Mouse (Mus musculus): Measurements from ENCODE around the gene Ppfia1.

The Ppfia1 gene

DNA sequence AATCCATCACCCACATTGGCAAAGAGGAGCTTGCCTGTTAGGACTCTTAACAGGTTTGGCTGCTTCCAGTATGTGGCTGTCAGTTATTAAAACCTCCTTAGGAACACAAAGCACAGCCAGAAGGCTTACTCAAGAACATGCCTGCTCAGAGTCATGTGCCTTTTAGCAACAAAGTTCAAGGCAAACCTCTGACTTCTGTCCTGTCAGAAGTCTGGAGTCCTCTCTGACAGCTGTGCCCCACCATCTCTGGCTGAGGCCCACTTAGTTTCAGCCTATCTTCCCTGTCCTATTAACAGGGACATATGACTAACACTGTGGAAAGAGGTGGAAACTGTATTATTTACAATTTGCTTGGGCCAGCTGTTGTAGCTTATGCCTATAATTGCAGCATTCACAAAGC is 73.2 kb downstream of the Ppfia1 start:
- no peak for DNase-seq

DNA sequence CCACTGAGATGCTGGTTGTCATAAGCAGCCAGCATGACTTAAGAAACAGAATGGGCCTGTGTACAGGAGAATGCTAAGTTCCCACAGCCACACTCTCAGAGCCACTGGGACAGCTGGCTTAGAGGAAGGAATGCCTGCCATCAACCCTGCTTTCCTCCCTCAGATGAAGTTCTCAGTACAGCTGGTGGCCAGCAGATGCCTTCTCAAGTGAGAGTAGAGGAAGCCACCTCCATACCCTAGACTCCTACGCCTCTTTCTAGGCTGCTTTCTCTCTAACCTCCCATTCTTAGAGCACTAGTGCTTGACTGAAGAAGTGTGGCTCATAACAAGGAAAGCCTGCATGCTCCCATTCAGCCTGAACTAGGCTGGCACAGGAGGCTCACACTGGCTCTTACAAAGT is 74.0 kb downstream of the Ppfia1 start:
- DNase-seq, result no peak

DNA sequence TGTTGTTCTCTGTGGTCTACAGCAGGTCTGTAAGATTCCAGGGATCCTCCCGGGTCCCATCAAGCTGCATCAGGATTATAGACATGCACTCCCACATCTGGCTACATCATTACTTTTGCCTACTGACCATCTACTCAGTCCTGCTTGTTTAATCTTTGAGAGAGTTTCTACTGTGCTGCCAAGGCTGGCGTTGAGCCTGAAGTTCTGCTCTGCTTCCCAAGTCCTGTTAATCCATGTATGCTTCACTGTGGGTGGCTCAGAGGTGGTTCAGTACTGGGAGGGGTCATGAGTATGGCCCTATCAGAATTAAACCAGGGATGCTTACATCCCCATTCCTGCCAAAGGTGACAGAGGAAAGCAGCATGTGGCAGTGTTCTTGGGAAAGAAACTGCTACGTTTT is 77.8 kb downstream of the Ppfia1 start:
- no peak for DNase-seq

DNA sequence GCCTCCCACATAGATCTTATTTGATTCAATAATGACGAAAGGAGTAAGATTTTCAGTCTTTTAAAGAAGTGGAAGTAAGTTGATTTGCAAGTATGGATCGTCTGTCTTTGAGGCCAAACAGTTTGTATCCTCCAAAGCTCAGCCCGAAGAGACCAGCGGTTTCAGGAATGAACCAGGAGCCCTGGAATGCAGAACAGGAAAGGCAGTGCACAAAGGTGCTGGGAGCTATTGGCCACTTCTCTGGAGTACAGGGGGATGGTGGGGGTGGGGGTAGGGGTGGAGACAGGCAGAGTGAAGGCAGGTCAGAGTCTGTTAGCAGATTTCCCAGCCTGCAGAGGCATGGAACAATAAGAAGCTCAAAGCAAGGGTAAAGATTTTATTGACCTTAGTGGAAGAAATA is 80.0 kb downstream of the Ppfia1 start:
- no peak for DNase-seq

DNA sequence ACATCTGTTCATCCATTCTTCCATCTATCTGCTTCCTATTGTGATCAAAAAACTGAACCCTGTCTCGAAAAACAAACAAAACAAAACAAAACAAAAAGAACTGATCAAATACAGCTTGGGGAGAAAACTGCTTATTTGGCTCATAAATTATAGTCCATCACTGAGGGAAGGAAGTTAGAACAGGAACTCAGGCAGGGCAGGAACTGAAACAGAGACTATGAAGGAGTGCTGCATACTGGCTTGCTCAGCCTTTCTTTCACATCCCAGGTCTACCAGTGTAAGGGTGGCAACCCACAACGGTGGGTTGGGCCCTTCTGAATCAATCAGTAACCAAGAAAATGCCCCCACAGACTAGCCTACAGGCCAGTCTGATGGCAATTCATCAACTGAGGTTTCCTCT is 82.4 kb downstream of the Ppfia1 start:
- no peak for DNase-seq

DNA sequence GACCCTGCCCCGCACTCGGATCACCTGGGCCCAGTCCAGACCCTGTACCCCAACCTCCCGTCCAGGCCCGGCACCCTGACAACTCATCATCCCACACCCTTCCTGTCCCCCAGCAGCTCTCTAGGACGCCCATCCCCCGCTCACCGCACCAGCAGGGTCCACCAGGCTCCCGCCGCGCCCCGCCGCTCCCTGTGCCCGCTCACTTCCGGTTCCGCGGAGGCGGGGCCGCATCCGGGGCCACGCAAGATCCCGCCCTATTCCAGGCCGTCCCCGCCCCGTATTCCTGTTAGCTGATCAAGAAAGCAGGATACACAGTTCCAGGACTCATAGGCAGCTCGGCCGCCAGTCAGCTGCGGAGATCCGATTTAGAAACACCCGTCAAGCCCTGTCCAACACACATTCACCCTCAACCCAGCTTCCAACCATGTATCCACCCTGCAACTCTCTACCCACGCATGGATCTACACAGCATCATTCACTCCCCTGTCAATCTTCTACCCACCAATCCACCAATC is 82.9 kb downstream of the Ppfia1 start, which contains the start of gene Cttn:
Cttn (minus strand) TSS at position 465 of the 515 bp plus-strand sequence.
- DNase-seq, result peak; percentile 82

DNA sequence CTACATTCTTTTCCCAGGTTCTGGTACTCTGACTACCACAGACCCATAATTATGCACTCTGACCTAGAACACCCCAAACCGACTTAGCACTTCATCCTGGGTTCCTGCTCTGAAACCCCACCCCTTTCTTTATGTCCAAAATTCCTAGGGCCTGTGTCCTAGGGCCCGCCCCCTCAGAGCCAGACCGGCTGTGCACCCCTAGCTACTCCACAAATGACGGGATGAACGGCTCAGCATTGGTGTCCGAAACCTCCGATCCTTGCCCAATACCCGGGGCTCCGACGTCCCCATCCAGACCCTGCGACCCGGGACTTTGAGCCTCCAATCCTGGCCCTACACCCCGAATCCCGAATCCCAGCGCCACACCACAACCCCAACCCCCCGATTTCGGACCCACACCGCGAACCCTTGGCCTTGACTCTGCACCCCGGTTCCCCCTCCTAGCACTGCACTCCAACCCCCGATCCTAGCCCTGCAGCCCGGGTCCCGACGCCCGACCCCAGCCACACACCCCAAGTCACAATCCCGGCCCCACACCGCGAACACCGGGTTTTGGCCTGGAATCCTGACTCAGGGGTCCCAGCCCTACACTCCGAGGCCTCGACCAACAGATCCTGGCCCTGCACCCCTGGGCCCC is 83.5 kb downstream of the Ppfia1 start:
- DNase-seq, result no peak

DNA sequence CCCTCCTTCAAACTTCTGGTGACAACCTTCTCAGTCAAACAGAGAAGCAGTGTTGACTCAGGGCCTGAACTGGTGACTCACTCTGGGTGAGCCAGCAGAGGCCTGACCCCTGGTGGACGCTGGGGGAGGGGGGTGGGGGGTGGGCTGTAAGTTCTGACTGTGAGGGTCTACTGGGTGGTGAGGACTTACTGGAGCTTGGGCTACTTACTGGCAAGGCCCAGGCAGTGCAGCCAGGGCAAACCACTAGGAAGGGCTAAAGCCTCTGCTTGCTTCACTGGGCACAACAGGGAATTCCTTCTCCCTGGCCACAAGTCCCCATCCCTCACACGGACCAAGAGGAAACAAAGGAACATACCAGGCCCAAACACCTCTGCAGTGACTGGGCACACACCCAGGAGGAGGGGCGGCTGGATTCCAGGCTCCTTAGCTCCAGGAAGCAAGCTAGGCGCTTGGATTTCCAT is 84.3 kb downstream of the Ppfia1 start:
- DNase-seq, result peak; percentile 10

DNA sequence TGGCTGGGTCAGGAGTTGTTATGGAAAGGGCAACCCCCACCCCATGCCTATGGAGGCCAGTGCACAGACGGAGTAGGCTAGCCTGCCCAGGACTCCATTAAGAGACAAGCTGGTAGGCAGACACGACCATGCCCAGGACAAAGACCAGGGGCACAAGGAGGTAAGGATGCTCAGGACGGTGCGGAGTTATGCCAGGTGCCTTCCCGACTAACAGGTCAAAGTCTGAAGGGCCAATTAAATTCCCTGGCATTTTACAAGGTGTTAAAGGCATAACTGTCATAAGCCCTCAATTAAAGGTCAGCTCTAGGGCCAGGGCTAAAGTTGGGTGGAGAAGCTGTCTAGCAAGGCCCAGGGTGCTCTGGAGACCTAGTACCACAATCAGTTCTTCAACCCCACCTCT is 84.8 kb downstream of the Ppfia1 start:
- DNase-seq, result no peak

DNA sequence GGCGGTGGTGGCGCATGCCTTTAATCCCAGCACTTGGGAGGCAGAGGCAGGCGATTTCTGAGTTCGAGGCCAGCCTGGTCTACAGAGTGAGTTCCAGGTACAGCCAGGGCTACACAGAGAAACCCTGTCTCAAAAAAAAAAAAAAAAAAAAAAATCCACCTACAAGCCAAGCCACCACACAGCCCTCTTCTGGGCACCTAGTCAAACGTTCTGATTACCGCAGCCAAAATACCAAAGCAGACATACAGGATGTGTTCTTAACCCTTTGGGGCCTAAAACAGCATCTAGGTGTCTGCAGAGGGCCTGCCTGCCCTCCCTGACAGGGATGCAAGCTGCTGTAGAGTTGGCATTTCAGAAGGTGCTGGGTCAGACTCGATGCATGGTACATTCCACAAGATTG is 91.0 kb downstream of the Ppfia1 start:
- DNase-seq, result no peak

DNA sequence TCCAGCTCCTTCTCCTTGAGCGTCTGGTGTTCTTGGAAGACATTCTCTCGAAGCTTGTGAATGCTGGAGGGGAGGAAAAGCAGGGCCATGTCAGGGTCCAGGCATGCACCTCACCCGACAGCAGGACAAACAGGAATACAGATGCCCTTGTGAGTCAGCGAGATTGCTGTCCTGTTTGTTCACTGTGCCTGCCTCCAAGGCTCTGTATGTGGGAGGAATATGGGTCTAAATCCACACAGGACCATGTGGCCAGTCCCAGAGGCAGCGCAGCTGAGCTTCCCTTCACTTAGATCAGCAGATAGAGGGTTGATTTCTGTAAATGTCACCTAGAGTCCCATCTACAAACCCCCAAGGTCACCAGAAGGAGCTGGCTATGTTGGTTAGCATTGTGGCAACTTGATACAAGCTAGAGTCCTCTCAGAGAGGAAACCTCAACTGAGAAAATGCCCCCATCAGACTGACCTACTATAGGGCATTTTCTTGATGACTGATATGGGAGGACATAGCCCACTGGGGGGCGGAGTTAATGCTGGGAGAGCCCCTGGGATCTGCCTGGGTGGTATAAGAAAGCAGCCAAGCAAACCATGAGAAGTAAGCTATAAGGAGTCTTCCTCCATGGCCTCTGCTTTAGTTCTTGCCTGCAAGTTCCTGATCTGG is 92.2 kb downstream of the Ppfia1 start:
- DNase-seq, result no peak

DNA sequence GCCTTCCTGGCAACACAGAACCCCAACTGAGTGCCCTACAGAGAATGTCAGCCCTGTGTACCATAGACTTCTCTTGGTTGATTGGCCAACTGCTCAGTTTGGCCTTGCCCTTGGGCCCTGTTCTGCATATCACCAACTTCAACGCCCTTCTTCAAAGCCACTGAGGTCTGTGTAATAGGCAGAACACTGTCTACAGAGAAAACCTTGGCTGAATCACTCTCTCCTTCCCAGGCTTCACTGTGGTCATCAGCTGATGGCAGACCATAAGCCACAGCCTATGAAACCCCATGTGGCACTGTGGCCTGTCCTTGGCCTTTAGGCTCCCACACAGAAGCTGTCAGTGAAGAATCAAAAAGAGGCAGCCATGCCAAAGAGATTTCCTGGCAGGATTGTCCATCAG is 94.6 kb downstream of the Ppfia1 start:
- no peak for DNase-seq

DNA sequence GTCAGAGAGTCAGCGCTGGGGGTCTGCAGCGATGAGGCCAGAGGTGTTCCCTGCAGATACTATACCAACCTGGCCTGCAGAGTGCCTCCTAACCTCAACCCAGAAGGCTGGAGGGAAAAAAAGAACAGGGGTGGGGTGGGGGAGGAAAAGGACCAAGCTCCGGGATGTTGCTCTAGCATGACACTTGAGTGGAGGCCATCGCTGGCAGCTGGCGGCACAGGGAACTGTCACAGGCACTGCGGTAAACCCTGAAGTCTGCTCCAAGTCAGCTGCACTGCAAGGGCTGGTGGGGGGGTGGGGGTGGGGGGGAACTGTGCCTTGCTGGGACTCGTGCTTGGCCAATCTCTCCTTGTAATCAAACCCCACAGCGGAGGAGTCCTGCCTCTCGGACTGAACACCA is 102.9 kb downstream of the Ppfia1 start:
- no peak for DNase-seq

DNA sequence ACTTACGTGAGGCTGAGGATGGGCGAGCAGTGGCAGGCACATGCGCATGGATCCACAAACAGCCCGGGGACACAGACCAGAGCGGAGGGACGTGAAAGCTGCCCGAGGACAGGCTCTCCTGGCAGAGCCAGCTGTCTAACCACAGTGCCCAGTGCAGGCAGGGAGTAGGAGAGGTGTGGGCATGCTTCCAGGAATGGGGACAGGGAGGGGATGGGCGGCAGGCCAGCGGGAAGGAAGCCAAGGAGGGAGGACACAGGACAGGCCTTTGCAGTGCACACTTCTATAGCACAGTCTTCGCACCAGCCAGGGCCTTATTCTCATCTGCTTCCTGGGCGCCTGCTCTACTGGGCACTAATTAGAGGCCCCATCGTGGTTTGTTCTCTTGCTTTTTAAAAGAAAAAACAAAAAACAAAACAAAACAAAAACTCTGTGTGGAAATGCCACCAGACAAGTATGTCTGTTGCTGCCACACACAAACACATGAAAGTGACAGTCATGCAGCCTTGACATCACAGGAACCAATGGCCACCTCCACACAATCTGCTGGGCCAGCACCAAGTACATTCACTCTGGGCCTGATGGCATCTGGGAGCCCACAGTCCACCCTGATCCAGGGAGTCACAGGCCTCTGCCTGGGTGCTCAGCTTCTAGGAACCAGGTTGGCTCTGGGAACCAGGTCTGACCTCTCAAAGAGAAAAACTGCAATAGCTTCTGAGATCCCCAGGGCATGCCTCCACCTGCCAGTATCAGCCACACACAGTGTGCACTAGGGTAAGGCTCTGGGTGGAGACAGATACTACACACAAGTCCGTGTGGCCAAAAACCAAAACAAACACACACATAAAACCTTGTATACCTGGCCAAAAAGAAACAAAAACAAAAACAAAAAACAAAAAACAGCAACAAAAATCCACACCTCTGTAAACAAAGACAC is 103.6 kb downstream of the Ppfia1 start:
- DNase-seq, result peak; percentile 71

DNA sequence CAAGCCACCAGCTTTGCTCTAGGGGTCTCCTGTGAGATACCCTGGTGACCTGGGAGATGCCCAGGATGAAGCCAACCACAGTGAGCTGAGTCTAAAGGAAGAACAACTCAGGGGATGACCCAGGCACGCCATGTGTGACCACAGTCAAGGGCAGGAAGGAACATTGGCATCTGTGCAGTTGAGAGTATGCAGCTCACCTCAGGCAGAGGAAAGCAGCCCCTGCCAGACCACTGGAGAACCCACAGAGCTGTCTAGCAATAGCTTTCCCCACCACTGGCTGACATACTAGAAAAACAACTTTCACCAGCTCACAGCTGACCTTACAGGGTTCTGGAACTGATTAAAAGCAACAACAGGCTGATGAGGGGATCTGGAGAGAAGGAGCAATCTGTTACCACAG is 105.3 kb downstream of the Ppfia1 start:
- no peak for DNase-seq

DNA sequence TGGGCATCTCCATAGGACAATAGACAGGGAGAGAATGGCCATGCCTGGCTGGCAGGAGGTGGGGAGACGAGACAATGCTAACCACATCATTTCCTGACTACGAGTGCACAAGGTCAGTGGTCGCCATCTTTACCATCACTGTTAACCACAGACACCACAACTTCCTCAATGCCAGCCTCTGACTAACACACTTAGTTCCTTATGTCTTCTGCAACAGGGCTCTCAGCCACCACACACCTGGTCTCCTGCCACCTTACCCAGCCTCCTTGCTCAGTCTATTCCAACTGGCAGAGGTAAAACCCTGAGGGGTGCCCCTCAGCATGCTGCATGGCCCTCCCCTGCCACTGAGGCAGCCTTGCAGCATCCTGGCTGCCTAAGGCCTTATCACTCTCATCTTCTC is 106.4 kb downstream of the Ppfia1 start:
- DNase-seq, result no peak

DNA sequence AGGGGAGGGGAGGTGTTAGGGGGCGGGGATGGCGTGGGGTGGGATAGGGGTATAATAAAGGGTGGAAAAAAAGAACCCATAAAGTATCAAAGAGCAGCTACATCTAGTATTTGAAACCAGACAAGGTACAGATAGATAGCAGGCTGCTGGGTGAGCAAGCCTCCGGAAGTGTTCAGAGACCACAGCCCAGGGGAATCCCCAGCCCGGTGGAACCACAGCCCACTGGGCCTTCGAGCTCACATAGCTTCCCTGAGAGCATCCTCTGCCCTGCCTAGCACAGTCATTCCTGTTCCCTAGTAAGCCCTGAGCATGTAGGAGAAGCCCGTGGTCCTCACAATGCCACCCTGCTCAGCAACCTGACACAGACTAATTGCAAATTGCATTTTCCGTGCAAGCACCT is 108.7 kb downstream of the Ppfia1 start:
- no peak for DNase-seq

DNA sequence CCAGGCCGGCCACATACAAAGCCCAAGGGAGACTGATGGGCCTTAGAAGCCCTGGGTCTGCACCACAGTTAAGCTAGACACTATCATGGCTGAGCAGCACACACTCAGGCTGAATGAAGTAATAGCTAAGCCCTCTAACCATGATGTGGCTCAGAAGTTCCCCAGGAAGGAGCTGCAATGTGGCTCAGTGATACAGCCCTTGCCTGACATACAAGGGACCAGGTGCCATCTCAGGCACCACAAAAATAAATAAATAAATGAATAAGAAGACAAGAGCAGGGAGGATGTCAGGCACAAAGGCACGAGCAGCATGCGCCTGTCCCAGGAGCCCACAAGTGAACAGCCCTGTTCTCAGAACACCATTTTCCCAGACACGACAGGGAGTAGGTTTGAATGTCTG is 111.6 kb downstream of the Ppfia1 start:
- DNase-seq, result no peak

DNA sequence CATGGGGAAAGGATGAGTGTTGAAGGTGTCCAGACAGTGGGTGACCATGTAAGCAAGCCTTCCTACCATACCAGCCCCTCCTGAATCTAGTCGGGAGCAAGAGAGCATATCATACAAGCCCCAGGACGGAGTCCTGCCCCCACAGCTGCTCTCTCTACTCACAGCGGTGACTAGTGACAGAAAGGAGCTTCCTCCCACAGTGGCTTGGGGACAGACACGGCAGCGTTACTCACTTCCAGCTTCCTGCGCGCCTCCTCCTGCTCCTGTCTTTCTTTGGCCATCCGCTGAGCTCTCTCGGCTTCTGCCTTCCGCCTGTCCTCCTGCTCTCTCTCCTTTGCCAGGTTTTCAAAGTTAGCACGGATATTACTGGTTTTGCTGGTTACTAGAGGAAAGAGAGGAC is 112.1 kb downstream of the Ppfia1 start:
- no peak for DNase-seq

DNA sequence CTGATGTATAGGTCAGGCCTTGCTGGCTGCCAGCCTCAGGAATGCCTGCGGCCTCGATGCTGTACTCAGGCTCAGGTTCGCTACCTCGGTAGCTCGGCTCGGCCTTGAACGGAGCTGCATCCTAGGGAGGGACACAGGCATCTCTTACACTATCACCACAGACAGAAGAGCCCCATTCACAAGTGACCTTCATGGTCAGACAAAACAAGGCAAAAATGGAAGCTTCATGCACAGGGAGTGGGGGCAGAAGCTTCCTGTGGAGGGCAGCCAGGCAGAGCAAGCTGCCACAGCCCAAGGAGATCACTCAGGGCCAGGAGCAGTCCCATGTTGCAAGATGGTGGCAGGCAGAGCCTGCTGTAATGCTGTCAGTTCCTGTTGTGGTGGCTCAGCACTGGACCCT is 114.7 kb downstream of the Ppfia1 start:
- DNase-seq, result no peak

DNA sequence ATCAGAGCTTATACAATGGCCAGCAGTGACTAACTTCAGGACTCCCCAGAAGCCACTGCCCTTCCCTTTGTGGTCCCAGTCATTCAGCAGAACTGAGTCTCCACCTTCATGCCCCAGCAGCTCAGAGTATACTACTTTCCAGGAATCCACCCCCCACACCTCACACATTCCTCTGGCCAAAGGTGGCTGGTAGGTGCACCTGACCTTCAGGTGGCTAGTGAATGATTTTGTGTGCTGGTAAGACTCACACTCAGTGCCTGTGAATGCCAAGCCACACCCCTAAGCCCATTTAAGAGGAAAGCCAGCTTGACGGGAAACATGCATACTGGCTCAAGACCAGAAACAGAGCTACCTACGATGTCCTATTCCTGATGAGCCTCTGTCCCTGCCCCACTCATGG is 120.6 kb downstream of the Ppfia1 start:
- no peak for DNase-seq

DNA sequence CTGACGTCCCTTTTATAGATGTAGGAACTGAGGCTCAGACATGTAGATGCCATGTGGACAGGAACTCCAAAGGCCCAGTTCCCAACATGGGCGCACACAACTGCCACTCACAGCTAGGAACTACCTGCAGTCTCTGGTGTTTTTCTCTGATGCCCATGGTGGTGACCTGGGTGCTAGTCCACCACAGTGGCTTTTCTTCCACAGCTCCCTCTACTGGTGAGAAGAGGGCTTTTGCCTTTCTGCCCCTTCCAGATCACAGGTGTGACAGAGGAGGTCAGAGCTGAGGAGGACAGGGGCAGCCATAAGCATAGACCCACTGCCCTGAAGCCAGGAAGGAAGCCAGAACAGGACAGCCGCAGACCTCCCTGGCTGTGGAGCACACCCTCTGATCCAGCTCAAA is 126.1 kb downstream of the Ppfia1 start:
- DNase-seq, result no peak
